Mouse (Mus musculus) G1E (cell line): ENCODE data around the gene Tnfsf8.

Experiments used
- CTCF ChIP-seq: IDR thresholded peaks from 2 replicates; pipeline ENCODE4 v1.5.1; 2012; ENCODE audit warnings: low read depth, low read length, inconsistent platforms, mixed read lengths
- GATA1 ChIP-seq: IDR thresholded peaks from 2 replicates; pipeline ENCODE4 v1.6.1; 2012; ENCODE audit warnings: borderline replicate concordance, low read length, inconsistent platforms, mixed read lengths
- TAL1 ChIP-seq: conservative IDR thresholded peaks from 2 replicates; pipeline ENCODE4 v1.6.1; 2012; ENCODE audit warnings: low read depth, low read length, inconsistent platforms, mixed read lengths

DNA sequence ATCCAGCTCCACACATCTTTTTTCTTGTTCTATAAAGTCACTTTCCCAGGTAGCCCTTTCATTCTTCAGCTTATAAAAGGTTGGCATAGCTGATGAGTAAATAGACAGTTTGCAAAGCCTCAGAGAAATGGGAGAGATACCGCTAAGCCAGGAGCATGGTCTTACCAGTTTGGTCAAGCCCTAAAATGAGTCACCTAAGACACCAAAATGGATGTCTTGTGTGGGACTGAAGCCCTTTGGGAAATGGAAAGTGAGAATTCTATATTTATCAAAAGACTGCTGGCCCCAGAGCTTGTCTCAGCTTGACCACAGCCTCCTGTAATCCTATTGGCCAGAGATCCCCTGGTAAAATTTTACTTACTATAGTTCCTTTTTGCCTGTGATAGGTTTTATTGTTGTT, 9.5 kb upstream of the Tnfsf8 start:
- no peak for TF ChIP-seq CTCF
- no peak for TF ChIP-seq GATA1
- TF ChIP-seq TAL1: no peak
